Mouse (Mus musculus): ENCODE measurements around the gene Gm21887. TPM values are rescaled to one million over a fixed set of nuclear protein-coding genes. Genes with fewer than 3 reads are reported as not detected.
"Not testable (repeated sequence)": the region's sequence is repeated elsewhere in the genome, so short reads cannot be mapped to it uniquely, and the experiment has no call there.

Gm21887 gene
- polyA plus RNA-seq, 1 experiment from 2014 or later: 91.3 TPM

DNA sequence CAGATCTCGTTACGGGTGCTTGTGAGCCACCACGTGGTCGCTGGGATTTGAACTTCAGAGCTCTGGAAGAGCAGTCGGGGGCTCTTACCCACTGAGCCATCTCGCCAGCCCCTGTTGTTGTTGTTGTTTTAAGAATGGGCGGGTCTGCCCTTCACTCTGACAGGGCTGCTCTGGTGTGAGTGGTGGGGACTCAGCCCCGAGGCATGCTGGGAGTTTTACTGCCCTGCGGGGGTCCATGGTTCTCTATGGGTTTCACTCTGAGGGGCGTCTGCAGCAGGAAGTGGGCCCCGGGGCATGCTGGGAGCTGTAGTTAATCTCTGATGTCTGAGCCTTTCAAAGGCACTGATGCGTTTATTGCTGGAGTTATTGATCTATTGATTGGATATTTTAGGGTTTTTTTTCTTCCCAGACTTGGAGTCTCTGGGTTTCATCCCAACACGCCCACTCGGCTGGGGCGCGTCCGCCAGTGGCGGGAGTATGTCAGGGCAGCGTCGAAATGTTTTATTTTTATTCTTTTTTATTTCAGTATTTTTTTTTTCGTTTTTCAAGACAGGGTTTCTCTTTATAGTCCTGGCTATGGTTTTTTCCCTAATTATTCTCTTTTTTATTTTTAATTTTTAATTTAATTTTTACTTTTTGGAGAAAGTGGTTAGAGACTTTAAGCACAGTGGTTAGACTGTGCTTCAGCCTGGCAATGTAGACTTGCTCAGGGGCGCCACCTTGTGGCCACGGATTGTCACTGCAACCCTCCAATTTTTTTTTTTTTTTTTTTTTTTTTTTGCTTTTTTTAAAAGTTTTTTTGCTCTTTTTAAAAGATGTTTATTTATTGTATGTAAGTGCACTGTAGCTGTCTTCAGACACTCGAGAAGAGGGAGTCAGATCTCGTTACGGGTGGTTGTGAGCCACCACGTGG, 8.1 kb downstream of the Gm21887 start:
- H3K27me3 ChIP-seq (replicated peaks; ENCODE audit: control insufficient read depth, insufficient read depth, low read length); H3K27ac ChIP-seq (ENCODE audit: low read depth, low read length); H3K4me1 ChIP-seq (ENCODE audit: control insufficient read depth, insufficient read depth, low read depth, low read length); H3K9ac ChIP-seq (ENCODE audit: low read depth, low read length): not testable (repeated sequence)
- peak overlapping the region; percentile 1; the same call in 1 of the 2 replicates for H3K4me3 ChIP-seq (ENCODE audit: low read length)
- peaks cover 23% of the 10 kb centered on the region for H3K9me3 ChIP-seq (ENCODE audit: control insufficient read depth, low read length)
- 0 out of 2 replicates have a peak overlapping the region, but pooled peaks have one; percentile 3 for H3K4me2 ChIP-seq (ENCODE audit: low read length)
- H3K36me3 ChIP-seq (ENCODE audit: control insufficient read depth, insufficient read depth, low read length): peaks cover 30% of the 10 kb centered on the region
- WGBS: 45% methylated on average over 27 of the region's 27 CpGs
- ATAC-seq: peak; percentile 74

DNA sequence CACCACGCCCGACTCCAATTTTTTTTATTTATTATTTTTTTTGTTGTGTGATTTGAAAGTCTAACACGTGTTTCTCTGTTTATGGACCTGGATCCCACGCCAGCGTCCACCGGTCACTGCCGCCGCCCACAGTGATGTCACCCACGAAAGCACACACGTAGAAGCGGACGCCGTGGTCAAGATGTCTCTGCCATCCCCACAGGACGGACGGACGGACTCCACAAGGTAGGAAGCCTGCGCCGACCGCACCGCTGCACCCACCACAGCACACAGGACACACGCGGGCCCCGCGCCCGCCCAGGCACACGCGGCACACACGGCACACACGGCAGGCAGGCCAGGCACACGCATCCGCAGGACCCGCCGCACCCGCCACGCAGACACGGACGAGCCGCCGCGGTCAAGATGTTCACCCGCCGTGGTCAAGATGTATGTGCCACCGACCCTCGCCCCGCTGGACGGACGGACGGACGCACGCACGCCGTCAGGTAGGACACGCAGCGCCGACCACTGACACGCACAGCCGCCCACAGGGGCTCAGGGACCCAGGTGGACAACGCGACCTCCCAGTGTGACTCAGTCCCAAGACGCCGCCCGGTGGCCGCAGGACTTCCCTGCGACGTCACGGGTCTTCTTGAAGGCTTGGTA, 9.2 kb downstream of the Gm21887 start:
- H3K4me2 ChIP-seq (ENCODE audit: low read length); H3K4me1 ChIP-seq (ENCODE audit: control insufficient read depth, insufficient read depth, low read depth, low read length); H3K27me3 ChIP-seq (replicated peaks; ENCODE audit: control insufficient read depth, insufficient read depth, low read length); H3K27ac ChIP-seq (ENCODE audit: low read depth, low read length); H3K9ac ChIP-seq (ENCODE audit: low read depth, low read length); H3K4me3 ChIP-seq (ENCODE audit: low read length): not testable (repeated sequence)
- Histone ChIP-seq H3K9me3 (ENCODE audit: control insufficient read depth, low read length) (peaks cover 23% of the 10 kb centered on the region), H3K36me3 (ENCODE audit: control insufficient read depth, insufficient read depth, low read length) (peaks cover 30% of the 10 kb centered on the region)
- WGBS: 85% methylated on average over 66 of the region's 66 CpGs
- ATAC-seq: peak; percentile 84

DNA sequence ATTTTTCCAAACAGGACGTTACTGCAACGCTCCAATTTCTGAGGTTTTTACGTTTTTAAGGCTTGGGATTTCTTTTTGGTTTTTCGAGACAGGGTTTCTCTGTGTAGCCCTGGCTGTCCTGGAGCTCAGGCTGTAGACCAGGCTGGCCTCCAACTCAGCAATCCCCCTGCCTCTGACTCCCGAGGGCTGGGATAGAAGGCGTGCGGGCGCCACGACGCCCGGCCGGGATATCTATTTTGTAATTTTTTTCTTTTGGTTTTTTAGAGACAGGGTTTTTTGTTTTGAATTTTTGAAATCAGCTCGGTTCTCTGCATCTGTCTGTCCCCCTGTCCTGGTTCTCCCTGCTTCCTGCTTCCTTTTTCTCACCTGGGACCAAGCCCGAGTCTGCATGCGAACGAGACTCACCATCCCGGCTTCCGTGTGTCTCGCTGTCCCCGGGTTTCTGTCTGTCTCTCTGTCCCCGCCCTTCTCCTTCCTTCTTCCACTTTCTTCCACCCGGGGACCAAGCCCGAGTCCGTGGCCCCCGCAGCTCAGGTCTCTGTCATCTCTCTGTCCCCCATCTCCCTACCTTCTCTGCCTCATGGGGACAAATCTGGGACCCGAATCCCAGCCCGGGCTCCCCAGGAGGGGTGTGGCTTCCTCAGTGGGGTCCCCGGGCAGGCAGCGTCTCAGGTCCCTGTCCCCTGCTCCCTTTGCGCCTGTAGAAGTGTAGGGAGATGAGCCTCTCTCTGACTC, 9.9 kb downstream of the Gm21887 start:
- 81% methylated on average over 30 of the region's 30 CpGs for WGBS
- H3K27me3 ChIP-seq (replicated peaks; ENCODE audit: control insufficient read depth, insufficient read depth, low read length); H3K4me2 ChIP-seq (ENCODE audit: low read length); H3K4me1 ChIP-seq (ENCODE audit: control insufficient read depth, insufficient read depth, low read depth, low read length); H3K4me3 ChIP-seq (ENCODE audit: low read length); H3K9ac ChIP-seq (ENCODE audit: low read depth, low read length): not testable (repeated sequence)
- ATAC-seq: peak; percentile 60
- peak overlapping the region; percentile 24 for H3K27ac ChIP-seq (ENCODE audit: low read depth, low read length)
- peaks cover 23% of the 10 kb centered on the region for H3K9me3 ChIP-seq (ENCODE audit: control insufficient read depth, low read length)
- H3K36me3 ChIP-seq (ENCODE audit: control insufficient read depth, insufficient read depth, low read length): peaks cover 30% of the 10 kb centered on the region

DNA sequence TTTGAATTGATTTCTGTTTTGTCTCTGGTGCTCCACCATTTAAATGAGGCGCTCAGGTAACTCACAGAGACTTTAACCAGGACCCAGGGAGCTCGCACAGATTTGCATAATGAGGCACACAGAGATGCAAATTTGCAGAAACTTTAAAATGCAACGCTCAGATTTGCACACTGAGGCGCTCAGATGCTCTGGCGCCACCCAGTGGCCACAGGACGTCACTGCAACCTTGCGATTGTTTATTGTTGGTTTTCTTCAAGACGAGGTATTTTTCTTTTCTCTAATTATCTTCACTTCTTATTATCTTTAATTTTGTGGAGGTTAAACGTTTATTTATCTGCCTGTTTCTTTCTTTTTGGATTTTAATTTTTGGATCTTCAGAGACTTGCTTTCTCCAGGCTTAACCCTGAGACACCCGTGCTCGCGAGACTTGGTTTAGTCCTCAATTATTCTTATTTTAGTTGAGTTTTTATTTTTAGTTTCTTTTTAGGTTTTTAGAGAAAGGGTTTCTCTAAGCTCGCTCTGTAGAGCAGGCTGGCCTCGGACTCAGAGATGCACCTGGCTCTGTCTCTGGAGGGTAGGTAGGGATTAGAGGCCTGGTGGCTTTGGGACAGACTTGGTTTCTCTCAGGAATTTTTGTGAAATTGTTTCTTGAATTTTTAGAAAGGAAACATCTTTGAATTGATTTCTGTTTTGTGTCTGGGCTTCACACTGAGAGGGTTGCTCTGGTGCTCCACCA, 10.7 kb downstream of the Gm21887 start:
- H3K9ac ChIP-seq (ENCODE audit: low read depth, low read length); H3K4me2 ChIP-seq (ENCODE audit: low read length); H3K4me3 ChIP-seq (ENCODE audit: low read length); ATAC-seq; H3K4me1 ChIP-seq (ENCODE audit: control insufficient read depth, insufficient read depth, low read depth, low read length); H3K27me3 ChIP-seq (replicated peaks; ENCODE audit: control insufficient read depth, insufficient read depth, low read length): not testable (repeated sequence)
- 53% methylated on average over 14 of the region's 14 CpGs for WGBS
- peak overlapping the region; percentile 24 for H3K27ac ChIP-seq (ENCODE audit: low read depth, low read length)
- peaks cover 30% of the 10 kb centered on the region for H3K36me3 ChIP-seq (ENCODE audit: control insufficient read depth, insufficient read depth, low read length)
- peaks cover 23% of the 10 kb centered on the region for H3K9me3 ChIP-seq (ENCODE audit: control insufficient read depth, low read length)

DNA sequence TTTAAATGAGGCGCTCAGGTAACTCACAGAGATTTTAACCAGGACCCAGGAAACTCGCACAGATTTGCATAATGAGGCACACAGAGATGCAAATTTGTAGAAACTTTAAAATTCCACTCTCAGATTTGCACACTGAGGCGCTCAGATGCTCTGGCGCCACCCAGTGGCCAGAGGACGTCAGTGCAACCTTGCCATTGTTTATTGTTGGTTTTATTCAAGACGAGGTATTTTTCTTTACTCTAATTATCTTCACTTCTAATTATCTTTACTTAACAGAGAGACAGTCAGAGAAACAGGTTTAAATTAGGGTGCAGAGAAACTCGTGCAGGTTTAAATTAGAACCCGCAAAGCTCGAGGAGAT, 11.2 kb downstream of the Gm21887 start:
- H3K4me1 ChIP-seq (ENCODE audit: control insufficient read depth, insufficient read depth, low read depth, low read length); H3K27ac ChIP-seq (ENCODE audit: low read depth, low read length); H3K4me2 ChIP-seq (ENCODE audit: low read length); H3K4me3 ChIP-seq (ENCODE audit: low read length); H3K9ac ChIP-seq (ENCODE audit: low read depth, low read length); H3K27me3 ChIP-seq (replicated peaks; ENCODE audit: control insufficient read depth, insufficient read depth, low read length); ATAC-seq: not testable (repeated sequence)
- peaks cover 23% of the 10 kb centered on the region for H3K9me3 ChIP-seq (ENCODE audit: control insufficient read depth, low read length)
- 39% methylated on average over 9 of the region's 9 CpGs for WGBS
- H3K36me3 ChIP-seq (ENCODE audit: control insufficient read depth, insufficient read depth, low read length): peaks cover 30% of the 10 kb centered on the region

DNA sequence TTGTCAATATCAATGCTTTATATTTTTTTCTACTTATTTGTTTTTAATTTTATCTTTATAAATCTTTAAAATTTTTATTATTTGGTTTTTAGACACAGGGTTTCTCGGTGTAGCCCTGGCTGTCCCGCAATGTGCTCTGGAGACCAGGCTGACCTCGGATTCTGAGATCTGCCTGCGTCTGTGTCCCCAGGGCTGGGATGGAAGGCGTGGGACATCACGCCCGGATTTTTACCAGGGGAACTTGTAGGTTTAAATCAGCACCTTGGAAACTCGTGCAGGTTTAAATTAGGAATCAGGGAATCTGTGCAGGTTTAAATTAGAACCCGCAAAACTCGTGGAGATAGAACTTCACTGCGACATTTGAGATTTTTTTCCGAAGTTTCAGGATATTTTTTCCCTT, 11.7 kb downstream of the Gm21887 start:
- not testable (repeated sequence) for H3K27me3 ChIP-seq (replicated peaks; ENCODE audit: control insufficient read depth, insufficient read depth, low read length); H3K27ac ChIP-seq (ENCODE audit: low read depth, low read length); H3K4me3 ChIP-seq (ENCODE audit: low read length); H3K9ac ChIP-seq (ENCODE audit: low read depth, low read length); H3K4me1 ChIP-seq (ENCODE audit: control insufficient read depth, insufficient read depth, low read depth, low read length); H3K4me2 ChIP-seq (ENCODE audit: low read length); ATAC-seq
- H3K36me3 ChIP-seq (ENCODE audit: control insufficient read depth, insufficient read depth, low read length): peaks cover 30% of the 10 kb centered on the region
- peaks cover 23% of the 10 kb centered on the region for H3K9me3 ChIP-seq (ENCODE audit: control insufficient read depth, low read length)
- WGBS: 74% methylated on average over 12 of the region's 12 CpGs

DNA sequence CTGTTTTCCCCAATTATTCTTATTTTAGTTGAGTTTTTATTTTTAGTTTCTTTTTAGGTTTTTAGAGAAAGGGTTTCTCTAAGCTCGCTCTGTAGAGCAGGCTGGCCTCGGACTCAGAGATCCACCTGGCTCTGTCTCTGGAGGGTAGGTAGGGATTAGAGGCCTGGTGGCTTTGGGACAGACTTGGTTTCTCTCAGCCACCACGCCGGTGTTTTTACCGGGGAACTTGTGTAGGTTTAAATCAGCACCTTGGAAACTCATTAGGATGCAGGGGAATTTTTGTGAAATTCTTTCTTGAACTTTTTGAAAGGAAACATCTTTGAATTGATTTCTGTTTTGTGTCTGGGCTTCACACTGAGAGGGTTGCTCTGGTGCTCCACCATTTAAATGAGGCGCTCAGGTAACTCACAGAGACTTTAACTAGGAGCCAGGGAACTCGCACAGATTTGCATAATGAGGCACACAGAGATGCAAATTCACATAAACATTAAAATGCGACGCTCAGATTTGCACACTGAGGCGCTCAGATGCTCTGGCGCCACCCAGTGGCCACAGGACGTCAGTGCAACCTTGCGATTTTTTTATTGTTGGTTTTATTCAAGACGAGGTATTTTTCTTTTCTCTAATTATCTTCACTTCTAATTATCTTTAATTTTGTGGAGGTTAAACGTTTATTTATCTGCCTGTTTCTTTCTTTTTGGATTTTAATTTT, 12.4 kb downstream of the Gm21887 start:
- H3K27me3 ChIP-seq (replicated peaks; ENCODE audit: control insufficient read depth, insufficient read depth, low read length); H3K4me3 ChIP-seq (ENCODE audit: low read length); ATAC-seq; H3K27ac ChIP-seq (ENCODE audit: low read depth, low read length); H3K9ac ChIP-seq (ENCODE audit: low read depth, low read length); H3K4me1 ChIP-seq (ENCODE audit: control insufficient read depth, insufficient read depth, low read depth, low read length); H3K4me2 ChIP-seq (ENCODE audit: low read length): not testable (repeated sequence)
- H3K9me3 ChIP-seq (ENCODE audit: control insufficient read depth, low read length): peaks cover 23% of the 10 kb centered on the region
- 46% methylated on average over 15 of the region's 15 CpGs for WGBS
- peaks cover 29% of the 10 kb centered on the region for H3K36me3 ChIP-seq (ENCODE audit: control insufficient read depth, insufficient read depth, low read length)
